11 mouse cellular contexts compared by ENCODE assay signal in genomic region chr19:32199861-32200574, GRCm38 (mm10).
DNase-seq lines count a peak whose midpoint lies in the region; ATAC-seq lines count a peak whose summit lies in the region.
"Had no signal": no experiment of that assay in that cellular context is flagged by ENCODE, and none has a peak within 500 bp of the region (broad histone marks: within the 10 kb centered on the region; RNA-seq: fewer than 3 reads in every experiment).

No protein-coding gene starts in this region.

- DNase-seq in kidney, adult 18-20 months: peak; percentile 27
- no peak for DNase-seq in kidney, postnatal 4 days
- DNase-seq in NIH3T3 (ENCODE audit: low read depth): peak; percentile 41
- DNase-seq in lung, postnatal 36 days: peak; percentile 66
- no peak for DNase-seq in adrenal gland, adult (ENCODE audit: inconsistent age in 2 of 2, low spot score in 1 of 2)
- DNase-seq: right cerebral cortex, postnatal 25 days had no signal

- ATAC-seq in common myeloid progenitor, adult 5-6 weeks (replicated peaks; ENCODE audit: low read depth, poor library complexity, severe bottlenecking): peak; percentile 50
- ATAC-seq in intestine, embryonic 15.5 days: no peak
- ATAC-seq: midbrain, embryonic 13.5 days had no signal

- H3K9me3 ChIP-seq in intestine, embryonic 15.5 days: no peaks in the 10 kb centered on the region
- H3K9me3 ChIP-seq: hindbrain, embryonic 13.5 days; midbrain, embryonic 13.5 days; stomach, embryonic 15.5 days had no signal

- 0 out of 2 replicates have a peak, but pooled peaks cover 3% of the 10 kb centered on the region for H3K4me1 ChIP-seq in intestine, embryonic 15.5 days (replicated peaks)

- no peak overlapping the region for H3K27ac ChIP-seq in intestine, embryonic 15.5 days
- H3K27ac ChIP-seq: hindbrain, embryonic 13.5 days; midbrain, embryonic 13.5 days; stomach, embryonic 15.5 days had no signal

- H3K4me3 ChIP-seq in intestine, embryonic 15.5 days (replicated peaks): no peak overlapping the region
- H3K4me3 ChIP-seq: hindbrain, embryonic 13.5 days; midbrain, embryonic 13.5 days; stomach, embryonic 15.5 days had no signal

- H3K9ac ChIP-seq in intestine, embryonic 15.5 days: no peak overlapping the region
- H3K9ac ChIP-seq: hindbrain, embryonic 13.5 days; midbrain, embryonic 13.5 days; stomach, embryonic 15.5 days had no signal

- H3K27me3 ChIP-seq in intestine, embryonic 15.5 days (replicated peaks): no peaks in the 10 kb centered on the region
- H3K27me3 ChIP-seq: hindbrain, embryonic 13.5 days; midbrain, embryonic 13.5 days; stomach, embryonic 15.5 days had no signal

- 76% methylated on average over 4 of the region's 4 CpGs for WGBS in intestine, embryonic 15.5 days

- H3K4me2 ChIP-seq in intestine, embryonic 15.5 days (replicated peaks): no peak overlapping the region
- H3K4me2 ChIP-seq: hindbrain, embryonic 13.5 days; midbrain, embryonic 13.5 days; stomach, embryonic 15.5 days had no signal

- no peaks in the 10 kb centered on the region for H3K36me3 ChIP-seq in intestine, embryonic 15.5 days
- H3K36me3 ChIP-seq: hindbrain, embryonic 13.5 days; midbrain, embryonic 13.5 days; stomach, embryonic 15.5 days had no signal

Comparison
In these comparisons a context has a peak if more than half of its experiments do, and no peak if none do; other contexts are left out.
1. DNase-seq: peak in kidney, adult 18-20 months (single experiment), NIH3T3 (single experiment) and lung, postnatal 36 days (single experiment); none in kidney, postnatal 4 days (0 of 2) and adrenal gland, adult (0 of 2).